Mouse (Mus musculus) MN1 (cell line): ENCODE results near the gene Dcaf11.

Experiments
- DNase-seq: peaks from one replicate; pipeline ENCODE4 v3.0.0-alpha.2; 2016; ENCODE audit warnings: low spot score

The Dcaf11 gene

GRCm38 (mm10) chr14:55616844-55617243 lies 57.0 kb downstream of the Dcaf11 start:
- DNase-seq: no peak

- DNase-seq: peak; percentile 96
Measured at GRCm38 (mm10) chr14:55617822-55618221, 58.0 kb downstream of the Dcaf11 start, which contains the start of gene Rec8. Gene Rec8 (plus strand): TSS chr14:55618037.

DNA sequence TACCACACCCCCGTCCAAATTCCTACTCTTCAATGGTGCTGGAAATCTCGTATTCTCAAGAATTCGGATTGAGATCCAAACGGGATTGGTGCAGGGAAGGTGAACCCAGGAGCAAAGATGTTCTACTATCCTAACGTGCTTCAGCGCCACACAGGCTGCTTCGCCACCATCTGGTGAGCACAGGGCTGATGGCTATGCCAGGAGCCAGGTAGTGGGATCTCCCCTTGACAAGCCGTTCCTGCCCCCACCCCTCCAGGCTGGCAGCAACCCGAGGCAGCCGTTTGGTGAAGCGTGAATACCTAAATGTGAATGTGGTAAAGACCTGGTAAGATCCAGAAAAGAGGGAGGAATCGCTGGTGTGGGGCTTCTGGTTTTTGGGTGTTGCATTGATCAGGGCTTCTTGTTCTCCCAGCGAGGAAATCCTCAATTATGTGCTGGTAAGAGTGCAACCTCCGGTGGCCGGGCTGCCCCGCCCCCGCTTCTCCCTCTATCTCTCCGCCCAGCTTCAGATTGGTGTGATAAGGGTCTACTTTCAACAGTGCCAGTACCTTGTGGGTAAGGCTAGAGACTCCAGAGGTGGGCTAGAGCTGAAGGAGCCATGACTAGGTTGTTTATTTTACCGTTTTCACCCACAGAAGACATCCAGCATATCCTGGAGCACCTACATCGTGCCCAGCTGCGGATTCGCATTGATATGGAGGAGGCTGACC lies 58.8 kb downstream of the Dcaf11 start:
- no peak for DNase-seq
